Mouse (Mus musculus): ENCODE measurements at regions not wholly inside any gene's neighbourhood (a gene's known extent, or its start where the extent isn't known, plus 50 kb on each side); places are given as distances from the start of the nearest gene placed in this dataset.

GRCm38 (mm10) chr6:100474326-100474725 is 187.0 kb upstream of the Rybp start:
- TF ChIP-seq CTCF (IDR thresholded peaks at IDR 0.05; ENCODE audit: extremely low read depth, insufficient read depth, low read length) (no peak), POLR2A (IDR thresholded peaks at IDR 0.05; ENCODE audit: extremely low read depth, insufficient read depth, low read length) (no peak)

Data from cortical plate, adult 2 months (tissue).